Mouse (Mus musculus) thymus, postnatal 36 days (tissue): ENCODE results near the gene Nek5.

Experiments
- DNase-seq, 2 experiments: peaks; one replicate each; pipeline ENCODE4 v3.0.0; 2022; ENCODE audit warnings: mixed read lengths in 2 of 2

The Nek5 gene

DNA sequence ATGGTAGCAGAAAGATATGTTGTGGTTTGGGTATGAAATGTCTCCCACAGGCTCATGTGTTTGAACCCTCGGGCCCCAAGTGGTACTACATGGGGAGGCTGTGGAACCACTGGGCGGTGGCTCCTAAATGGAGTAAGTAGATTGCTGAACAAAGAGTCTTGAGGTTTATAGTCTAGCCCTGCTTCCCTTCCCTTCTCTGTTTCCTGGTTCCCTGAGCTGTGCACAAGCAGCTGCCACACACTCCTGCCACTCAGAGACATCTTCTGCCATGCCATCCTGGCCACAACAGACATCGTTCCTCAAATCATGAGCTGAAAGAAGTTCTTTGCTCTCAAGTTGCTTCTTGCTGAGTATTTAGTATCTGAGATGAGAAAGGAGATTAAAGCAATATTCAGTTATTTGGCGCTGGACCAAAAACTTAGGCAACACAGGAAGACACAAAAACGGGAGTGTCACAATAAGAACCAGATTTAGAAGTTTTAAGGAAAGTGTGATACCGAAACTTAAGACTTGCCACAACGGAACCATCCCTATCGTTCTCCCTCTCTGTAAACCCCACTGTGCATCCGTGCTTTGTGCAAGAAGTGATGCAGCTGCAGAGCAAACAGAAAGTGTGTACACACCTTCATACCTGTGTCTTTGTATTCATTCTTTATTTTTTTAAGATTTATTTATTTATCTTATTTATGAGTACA lies 45.4 kb downstream of the Nek5 start:
- DNase-seq, result no peak

DNA sequence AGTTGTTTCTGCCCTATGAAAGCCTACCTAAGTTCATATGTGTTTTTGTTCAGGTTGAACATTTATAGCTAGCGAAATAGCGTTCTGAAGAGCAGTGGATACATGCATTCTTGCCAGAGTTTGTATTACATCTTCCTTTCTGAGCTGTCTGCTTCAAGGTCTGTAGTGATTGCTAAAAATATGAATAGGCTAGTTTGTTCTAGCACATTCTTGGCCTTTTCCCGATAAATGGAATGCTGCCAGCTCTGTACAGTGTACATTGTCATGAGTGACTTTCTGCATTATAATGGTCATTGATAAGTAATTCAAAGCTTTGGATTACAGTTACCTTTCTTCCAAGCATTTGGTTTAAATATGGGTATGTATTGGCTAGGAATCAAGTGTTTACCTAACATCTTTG lies 63.7 kb downstream of the Nek5 start:
- DNase-seq, result no peak

DNA sequence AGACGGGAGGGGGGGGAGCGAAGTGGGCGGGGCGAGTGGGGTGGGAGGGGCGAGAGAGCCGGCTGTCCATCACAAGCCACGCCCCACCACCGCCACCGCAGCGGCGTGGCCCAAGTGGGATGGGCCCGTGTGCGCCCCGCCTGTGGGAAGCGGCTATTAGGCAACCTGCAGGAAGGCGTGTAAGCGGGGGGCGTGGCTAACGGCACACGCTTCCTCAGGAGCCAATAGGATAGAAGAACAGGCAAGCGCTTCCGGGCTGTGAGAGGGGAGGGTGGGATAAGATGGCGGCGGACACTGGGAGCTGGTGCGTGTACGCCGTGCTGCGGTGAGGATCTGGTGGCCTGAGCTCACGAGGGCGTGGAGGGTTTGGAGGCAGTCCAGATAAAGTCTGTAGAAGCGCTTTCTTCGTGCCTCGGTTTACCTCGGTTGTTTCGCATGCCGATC lies 64.4 kb downstream of the Nek5 start, which contains the start of gene Alg11:
Alg11 (plus strand) TSS at position 276 of the 444 bp plus-strand sequence.
- peak; percentile 91 to 96 for DNase-seq

DNA sequence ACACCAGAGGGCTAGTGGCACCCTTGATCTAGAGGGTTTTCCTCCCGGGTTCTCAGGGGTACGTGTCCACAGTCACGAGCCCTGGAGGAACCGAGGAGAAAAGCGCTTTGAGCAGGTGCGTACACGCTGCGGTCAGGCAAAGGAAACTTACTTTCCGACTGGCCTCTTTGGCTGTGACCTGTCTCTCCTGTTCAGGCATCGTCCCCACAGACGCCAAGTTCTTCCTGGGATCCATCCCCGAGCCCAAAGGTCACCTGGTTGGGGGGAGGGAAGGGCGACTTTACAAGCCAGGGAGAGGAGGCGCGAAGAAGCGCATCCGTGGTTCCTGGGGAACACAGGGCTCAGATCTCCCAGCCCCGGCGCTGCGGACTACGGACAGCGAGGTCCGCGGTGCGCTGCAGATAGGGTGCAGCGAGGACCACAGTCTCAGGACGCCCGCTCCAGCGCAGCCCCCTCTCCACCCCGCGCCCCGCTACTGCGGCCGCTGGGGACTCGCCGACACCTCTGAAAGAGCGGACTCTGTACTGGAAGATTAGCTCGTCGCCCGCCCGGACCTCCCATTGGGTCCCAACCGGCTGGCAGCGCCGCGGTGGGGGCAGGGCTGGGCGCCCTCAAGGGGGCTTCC lies 64.9 kb downstream of the Nek5 start, which contains the start of gene Atp7b:
Atp7b (minus strand) TSS at position 485 of the 625 bp plus-strand sequence.
- no peak for DNase-seq

DNA sequence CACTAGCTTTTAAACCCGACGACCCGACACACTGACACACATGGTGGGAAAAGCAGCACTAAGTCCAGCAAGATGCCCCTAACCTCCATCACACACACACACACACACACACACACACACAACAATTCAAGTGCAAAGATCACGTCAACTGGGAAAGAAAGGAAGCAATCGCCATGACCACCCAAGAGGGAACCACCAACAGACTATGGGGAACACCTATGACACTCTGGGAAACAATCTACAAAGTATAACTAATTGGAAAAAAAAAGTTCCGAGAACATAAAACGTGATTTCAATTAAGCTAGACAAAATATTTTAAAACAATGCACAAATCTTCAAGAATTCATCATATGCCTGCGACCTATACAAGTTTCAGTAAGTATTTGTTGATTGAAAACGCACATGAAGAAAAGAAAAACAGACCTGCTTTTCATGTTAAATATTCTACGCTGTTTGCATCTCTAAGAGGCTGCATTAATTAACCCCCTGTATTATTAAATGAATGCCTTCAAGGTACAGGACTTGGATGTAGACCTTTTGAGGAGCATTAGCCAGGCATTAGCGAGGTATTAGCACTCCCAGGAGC lies 65.6 kb downstream of the Nek5 start:
- DNase-seq, result no peak

DNA sequence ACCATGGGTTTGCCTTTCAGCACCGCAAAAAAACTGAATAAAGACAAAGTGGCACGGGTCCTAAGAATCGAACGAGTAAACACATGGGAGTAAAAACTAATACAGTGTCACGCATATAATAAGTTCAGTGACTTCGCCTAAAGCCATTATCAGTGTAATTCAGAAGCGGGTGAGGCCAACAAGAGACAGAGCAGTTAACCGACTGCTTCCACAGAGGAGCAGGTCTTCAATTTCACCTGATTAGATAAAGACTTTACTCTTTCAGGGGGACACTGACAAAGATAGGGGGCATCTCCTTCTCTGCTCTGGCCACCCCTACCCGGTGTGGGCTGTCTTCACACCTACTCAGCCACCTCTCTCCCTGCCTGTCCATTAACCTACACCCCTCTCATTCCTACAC lies 66.5 kb downstream of the Nek5 start:
- no peak for DNase-seq

DNA sequence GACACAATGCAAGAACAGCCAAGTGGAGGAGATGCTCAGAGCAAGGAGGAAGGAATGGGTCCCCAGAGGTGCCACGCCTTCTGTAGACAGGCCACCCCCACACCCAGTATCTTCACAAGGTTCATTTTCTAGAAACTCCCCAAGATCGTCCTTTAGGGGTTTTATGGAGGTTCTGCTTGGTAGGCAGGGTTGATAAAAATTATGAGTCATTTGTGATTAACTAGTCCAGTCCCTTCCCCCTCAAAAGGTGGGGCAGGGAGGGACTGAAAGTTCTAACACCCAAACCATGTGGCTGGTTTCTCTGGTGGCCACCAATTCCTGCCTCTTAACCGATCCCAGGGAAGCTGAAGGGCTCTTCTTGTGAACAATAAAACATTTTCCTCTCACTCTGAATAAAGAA lies 68.0 kb downstream of the Nek5 start:
- DNase-seq, result no peak

DNA sequence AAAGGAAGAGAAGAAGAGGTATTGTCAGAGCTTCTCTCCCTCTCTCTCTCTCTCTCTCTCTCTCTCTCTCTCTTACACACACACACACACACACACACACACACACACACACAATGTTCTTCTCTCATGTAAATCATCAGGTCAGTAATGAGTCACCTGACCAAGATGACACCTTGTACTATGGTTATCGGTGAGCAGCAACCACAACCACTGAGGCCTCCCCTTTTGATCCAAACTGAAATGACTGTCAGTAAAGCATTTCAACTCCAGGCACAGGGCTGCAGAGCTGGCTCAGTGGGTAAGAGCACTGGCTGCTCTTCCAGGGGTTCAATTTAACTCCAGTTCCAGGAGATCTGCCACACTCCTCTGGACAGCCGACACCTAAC lies 69.4 kb downstream of the Nek5 start:
- no peak for DNase-seq

DNA sequence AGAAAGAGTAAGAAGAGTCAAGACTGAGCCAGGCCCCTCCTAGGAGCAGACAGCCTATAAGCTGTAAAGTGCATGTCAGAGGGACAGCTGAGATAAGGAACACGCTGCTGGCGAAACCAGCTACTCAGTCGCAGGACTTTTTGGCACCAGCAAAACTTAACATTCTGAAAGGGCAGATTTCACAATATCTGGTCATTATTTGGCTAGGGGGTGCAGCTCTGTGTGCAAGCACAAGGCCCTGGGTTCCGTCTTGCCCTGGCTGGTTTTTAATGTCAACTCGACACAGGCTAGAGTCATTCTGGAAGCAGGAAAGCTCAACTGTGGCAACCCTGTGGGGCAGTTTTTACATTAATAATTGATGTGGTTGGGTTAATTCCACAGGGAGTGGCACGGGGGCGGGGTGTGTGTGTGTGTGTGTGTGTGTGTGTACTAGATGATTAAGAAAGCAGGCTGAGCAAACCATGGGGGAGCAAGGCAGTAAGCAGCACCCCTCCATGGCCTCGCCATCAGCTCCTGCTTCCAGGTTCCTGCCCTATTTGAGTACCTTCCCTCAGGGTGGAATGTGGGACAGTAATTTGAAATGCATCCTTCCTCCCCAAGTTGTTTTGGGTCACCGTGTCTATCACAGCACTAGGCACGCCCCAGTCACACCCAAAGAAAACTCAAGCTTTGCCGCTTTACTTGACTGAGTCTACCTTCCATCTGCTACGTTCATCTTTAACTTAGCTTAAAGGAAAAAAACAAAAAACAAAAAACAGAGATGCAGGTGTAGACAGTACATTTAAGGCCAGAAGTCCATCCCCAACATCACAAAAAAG lies 70.0 kb downstream of the Nek5 start:
- DNase-seq, result no peak

DNA sequence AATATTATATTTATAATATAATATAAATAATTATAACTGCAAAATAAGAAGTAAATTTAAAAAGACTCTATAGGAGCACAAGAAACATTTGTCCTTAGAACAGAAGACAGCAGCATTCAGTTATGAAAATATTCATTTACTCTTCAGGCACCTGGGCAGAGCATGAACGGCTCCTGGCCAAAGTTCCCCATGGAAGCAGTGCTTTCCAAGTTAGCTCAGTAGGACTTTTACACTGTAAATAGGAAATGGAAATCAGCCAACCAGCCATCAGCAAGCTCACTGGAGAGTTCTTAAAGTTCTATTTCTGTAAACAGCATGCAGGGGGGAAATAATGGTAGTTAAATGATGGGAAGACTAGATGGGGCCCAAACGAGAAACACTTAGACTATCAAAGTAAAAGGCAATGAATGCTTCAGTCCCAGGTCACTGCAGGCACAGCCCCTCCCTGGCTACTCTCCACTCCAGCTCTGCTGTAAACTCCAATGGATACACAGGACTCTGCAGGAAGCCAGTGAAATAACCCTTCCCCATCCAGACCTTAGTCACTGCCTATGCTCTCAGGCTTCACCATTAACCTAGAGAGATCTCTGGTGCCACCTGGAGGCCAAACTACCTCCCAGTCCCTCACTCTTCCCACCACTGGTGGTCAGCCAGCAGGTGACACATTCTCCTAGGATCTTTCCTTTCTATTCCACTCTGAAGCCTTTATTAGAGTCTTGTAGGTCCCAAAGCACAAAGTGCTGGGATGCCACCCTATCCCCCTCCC lies 77.0 kb downstream of the Nek5 start:
- DNase-seq, result peak; percentile 25 to 36

DNA sequence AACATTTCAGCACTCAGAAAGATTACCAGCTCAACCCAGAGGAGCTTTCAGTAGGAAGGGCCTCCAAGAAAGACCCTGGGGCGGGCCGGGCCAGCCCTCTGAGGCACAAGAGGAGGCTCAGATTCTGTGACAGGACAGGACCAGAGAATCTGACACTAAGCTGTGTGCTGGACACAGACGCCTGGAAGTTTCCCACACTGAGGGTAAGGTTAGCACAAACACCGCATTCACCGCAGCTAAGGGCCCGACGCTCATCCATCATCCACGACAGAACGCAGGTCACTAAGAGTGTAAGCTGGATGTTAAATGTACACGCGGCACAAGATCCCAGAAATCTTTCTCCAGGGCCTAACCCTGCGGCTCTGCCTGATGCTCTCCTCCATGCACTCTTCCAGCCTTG lies 81.1 kb downstream of the Nek5 start:
- DNase-seq, result no peak

DNA sequence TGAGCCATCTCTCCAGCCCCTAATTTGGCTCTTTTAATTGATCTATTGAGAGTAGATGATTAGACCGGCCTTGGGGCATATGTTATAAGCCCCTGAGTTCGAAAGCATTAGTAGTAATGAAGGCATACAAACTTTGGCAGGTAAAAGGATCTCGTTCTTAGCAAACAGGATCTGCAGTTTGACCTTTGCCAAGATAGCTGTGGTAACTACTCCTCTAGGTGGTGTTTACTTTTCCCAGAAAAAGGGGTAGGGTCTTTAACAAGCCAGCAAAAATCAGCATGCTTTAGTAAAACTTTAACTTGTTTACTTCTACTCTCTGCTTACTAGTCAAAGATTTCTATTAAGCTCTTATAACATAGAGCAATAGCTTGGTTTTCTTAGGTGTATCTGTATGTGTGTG lies 82.3 kb downstream of the Nek5 start:
- DNase-seq, result no peak

DNA sequence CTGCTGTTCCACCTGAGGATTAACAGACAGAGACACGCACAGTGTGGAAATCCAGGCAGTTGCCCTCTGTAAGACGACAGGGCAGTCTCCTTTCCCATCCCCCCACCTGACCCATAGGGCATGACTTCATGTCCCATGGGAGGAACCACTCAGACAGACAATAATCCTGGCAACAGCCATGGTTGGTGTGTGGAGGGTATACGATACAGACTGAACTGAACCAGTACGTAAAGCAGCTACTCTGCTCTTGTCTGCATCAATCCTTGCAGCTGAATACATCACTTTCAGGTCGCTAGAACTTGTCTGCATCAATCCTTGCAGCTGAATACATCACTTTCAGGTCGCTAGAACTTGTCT lies 84.7 kb downstream of the Nek5 start:
- no peak for DNase-seq

DNA sequence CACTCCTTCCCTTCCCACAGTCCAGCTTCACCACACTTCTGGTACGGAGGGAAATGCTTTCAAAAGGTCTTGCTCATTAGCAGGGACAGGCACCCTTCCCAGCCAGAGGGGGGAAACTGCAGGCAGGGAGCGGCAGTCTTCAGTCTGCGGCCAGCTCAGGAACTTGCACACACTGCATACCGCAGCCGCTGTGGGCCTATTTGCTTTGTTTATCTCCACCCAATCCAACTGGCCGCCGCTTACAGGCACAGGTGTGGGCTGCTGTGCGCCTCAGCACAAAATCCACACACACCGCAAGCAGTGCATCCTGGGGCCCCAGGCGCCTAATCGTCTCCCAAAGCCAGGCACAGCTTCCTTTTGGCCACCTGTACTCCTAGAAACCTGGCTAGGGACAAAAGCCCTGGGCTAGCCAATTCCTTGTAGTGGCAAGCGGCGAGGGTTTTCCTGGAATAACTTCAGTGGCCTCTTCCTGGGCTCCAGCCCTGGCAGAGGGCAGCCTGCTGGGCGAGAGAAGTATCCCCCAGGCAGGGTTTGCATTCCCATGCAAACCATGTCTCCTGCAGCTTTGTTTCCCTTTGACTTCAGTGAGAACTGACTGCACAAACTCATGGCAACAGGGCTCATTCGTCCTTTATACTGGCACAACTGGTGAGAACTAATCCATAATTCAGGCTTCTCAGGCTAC lies 85.2 kb downstream of the Nek5 start:
- no peak for DNase-seq

DNA sequence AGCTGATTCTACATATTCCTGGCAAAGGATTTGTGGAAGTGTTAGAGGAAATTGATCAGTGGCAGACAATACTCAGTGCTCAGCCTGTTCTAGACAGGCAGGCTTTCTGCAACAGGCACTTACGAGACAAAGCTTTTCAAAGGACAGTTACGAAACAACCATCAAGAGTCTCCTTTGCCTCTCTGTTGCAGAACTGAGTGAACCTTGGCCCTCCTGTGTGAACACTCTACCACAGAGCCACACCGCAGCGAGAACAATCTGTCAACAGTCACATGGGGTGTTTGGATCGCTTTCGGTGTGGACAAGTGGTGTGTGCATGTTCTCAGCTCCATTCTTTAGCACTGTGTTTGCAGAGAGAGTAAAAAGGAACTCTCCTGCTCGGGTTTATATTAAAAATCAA lies 87.8 kb downstream of the Nek5 start:
- no peak for DNase-seq

DNA sequence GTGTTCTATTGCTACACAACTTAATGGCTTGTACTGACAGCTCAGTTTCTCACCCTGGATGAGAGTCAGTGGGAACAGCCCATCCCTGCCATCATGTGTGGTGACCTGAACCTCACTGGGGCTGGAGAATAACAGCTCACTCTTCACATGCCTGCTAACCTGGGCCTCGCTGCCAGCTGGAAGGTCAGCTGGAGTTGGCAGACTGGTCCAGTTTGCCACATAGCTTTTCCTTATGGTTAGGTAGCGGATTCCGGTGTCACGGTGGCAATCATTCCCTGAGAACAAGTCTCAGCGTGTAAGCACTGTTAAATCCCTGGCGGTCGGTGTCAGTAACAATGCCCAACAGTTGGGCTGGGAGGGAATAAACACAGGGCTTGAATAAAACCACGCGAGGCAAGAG lies 88.7 kb downstream of the Nek5 start:
- no peak for DNase-seq

DNA sequence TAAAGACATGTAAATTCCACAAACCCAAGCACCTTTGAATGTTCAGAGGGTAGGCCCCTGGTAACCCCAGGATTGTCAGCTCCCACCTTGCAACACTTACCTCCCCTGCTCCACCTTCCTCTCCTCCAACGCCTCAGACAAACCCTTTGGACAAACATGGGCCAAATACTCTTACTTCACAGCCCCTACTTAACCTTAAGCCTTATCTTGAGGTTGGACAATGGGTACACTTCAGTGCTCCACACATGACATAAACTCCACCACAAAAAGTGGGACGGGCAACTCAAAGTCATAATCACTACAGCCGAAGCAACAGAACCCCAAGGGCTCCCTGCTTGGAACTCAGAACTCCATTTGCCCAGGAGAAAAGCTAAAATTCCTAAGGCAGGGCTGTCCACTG lies 93.9 kb downstream of the Nek5 start:
- DNase-seq, result no peak

DNA sequence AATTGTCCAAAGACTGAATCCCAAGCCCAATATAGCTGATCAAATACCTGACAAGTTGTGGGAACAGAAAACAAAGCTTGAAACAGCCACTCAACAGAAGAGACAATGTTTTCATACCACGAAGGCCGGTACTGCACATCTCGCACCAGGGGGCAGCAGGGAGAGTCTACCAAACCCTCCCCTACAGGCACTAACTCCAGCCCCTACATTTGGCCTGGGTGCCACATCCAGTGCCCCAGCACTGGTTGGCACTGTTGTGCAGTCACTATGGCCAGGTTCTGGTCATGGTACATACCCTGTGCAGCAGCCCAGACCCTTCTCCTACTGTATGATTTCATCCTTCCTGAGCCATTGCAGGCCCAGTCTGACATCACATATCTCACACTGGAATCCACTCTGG lies 95.9 kb downstream of the Nek5 start:
- DNase-seq, result no peak

DNA sequence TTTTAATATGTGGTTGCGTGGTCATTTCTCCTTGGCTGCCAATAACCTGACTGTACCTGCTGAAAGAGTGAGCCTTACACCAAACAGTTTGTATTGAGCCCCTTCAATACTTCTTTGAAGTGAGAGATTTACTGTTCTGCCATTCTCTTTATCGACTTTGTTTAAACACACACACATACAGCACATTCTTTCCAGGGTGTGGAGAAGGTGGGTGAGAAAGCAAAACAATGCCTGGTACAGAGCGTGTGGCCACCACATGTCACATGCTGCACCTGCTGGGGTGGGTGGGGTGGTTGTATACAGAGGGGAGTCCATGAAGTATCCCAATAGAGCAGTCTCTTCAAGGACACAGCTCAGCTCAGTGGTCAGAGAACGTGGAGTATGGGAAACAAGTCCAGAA lies 99.6 kb downstream of the Nek5 start:
- no peak for DNase-seq
